14 mouse cellular contexts compared by ENCODE assay signal in the genomic region with DNA sequence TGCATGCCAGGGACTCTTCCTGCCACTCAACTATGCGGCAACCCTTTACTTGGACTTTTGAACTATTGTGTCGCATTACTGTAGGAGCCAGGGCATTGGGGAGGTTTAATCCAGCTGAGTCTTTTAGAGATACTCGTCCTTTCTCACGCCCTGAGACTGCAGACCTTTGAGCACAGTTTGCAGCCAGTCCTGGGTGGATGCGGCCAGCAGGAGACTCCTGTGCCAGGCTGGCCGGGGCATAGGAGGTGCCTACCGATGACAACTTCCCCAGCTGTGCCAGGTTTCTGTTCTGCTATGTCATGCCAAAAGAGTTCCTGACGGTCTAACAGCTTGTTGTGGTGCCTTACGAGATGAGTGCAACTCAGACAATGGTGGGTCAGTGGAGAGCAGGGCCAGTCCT. TPM values are rescaled to one million over a fixed set of nuclear protein-coding genes. Genes with fewer than 3 reads are reported as not detected.
DNase-seq lines count a peak whose midpoint lies in the region; ATAC-seq and TF ChIP-seq lines count a peak whose summit lies in the region.
"Had no signal": no experiment of that assay in that cellular context is flagged by ENCODE, and none has a peak within 500 bp of the region (broad histone marks: within the 10 kb centered on the region; RNA-seq: fewer than 3 reads in every experiment).

No protein-coding gene starts in this region.

- H3K36me3 ChIP-seq in heart, adult 2 months (ENCODE audit: control insufficient read depth, insufficient read depth, low read length) = no peaks in the 10 kb centered on the region
- H3K36me3 ChIP-seq in heart, embryonic 12.5 days = no peaks in the 10 kb centered on the region
- H3K36me3 ChIP-seq: limb, embryonic 10.5 days; liver, embryonic 13.5 days; midbrain, embryonic 15.5 days had no signal

- H3K79me2 ChIP-seq in heart, adult 2 months (replicated peaks; ENCODE audit: control insufficient read depth, insufficient read depth, low read length) = no peaks in the 10 kb centered on the region

- intact Hi-C loops in heart, adult 2 months (cut with DNase I) = no loop called here

- ATAC-seq in heart, embryonic 12.5 days (ENCODE audit: insufficient number of reproducible peaks, low FRiP score) = no peak
- ATAC-seq: hindbrain, postnatal 0 days; midbrain, embryonic 15.5 days had no signal

- TF ChIP-seq POLR2A in heart, adult 2 months (IDR thresholded peaks at IDR 0.05; ENCODE audit: insufficient read depth, low read depth, low read length) = no peak

- no peaks in the 10 kb centered on the region for H3K9me3 ChIP-seq in heart, embryonic 12.5 days (replicated peaks)
- H3K9me3 ChIP-seq: limb, embryonic 10.5 days; liver, embryonic 13.5 days; midbrain, embryonic 15.5 days had no signal

- H3K27ac ChIP-seq in heart, adult 2 months = no peak overlapping the region
- H3K27ac ChIP-seq in heart, embryonic 12.5 days (ENCODE audit: poor library complexity, severe bottlenecking) = no peak overlapping the region
- H3K27ac ChIP-seq: hindbrain, postnatal 0 days; limb, embryonic 10.5 days; liver, embryonic 13.5 days; midbrain, embryonic 15.5 days had no signal

- peak in 1 of 2 experiments; percentile 45 for DNase-seq in heart, adult 2 months
- DNase-seq in kidney, adult 8-10 months = peak; percentile 73 to 85
- no peak for DNase-seq in kidney, postnatal 4 days
- DNase-seq in kidney, postnatal 10 days = peak; percentile 32
- no peak for DNase-seq in lung, postnatal 4 days
- DNase-seq in spleen, postnatal 10 days (ENCODE audit: low spot score in 2 of 2) = no peak
- DNase-seq: adrenal gland, postnatal 36 days; cerebellum, adult 9-11 months; gastrocnemius, postnatal 25 days; liver, embryonic 13.5 days had no signal

- H3K4me1 ChIP-seq in heart, adult 2 months (ENCODE audit: control insufficient read depth, insufficient read depth, low read length) = no peaks in the 10 kb centered on the region
- peaks cover 1% of the 10 kb centered on the region; the same call in 1 of the 2 replicates for H3K4me1 ChIP-seq in heart, embryonic 12.5 days (replicated peaks)
- H3K4me1 ChIP-seq: limb, embryonic 10.5 days; liver, embryonic 13.5 days; midbrain, embryonic 15.5 days had no signal

- H3K27me3 ChIP-seq in heart, adult 2 months (ENCODE audit: control insufficient read depth, insufficient read depth, low read length) = no peaks in the 10 kb centered on the region
- no peaks in the 10 kb centered on the region; the same call in 1 of the 2 replicates for H3K27me3 ChIP-seq in heart, embryonic 12.5 days (replicated peaks)
- H3K27me3 ChIP-seq: liver, embryonic 13.5 days; midbrain, embryonic 15.5 days had no signal

- H3K4me2 ChIP-seq in heart, embryonic 12.5 days = no peak overlapping the region
- H3K4me2 ChIP-seq: liver, embryonic 13.5 days; midbrain, embryonic 15.5 days had no signal

- TF ChIP-seq CTCF in heart, adult 2 months (IDR thresholded peaks at IDR 0.05) = 0 out of 2 replicates have a peak, but pooled peaks have one; percentile 2

- no peak overlapping the region for H3K9ac ChIP-seq in heart, adult 2 months (ENCODE audit: low read depth, low read length)
- H3K9ac ChIP-seq in heart, embryonic 12.5 days = no peak overlapping the region
- H3K9ac ChIP-seq: liver, embryonic 13.5 days; midbrain, embryonic 15.5 days had no signal

- no peak overlapping the region for H3K4me3 ChIP-seq in heart, adult 2 months
- no peak overlapping the region for H3K4me3 ChIP-seq in heart, embryonic 12.5 days
- H3K4me3 ChIP-seq: limb, embryonic 10.5 days; liver, embryonic 13.5 days; midbrain, embryonic 15.5 days had no signal

- WGBS in heart, adult 2 months = 62% methylated on average over 9 of the region's 9 CpGs
- WGBS in heart, embryonic 12.5 days = 79% methylated on average over 9 of the region's 9 CpGs

- TF ChIP-seq EP300 in heart, adult 2 months (IDR thresholded peaks at IDR 0.05; ENCODE audit: insufficient read depth, low read depth, low read length) = no peak

RNA-seq across cellular contexts. Expression of a gene that starts 34.8 kb away (rescaled TPM):
- 10 to 100 TPM; 11.0 to 12.7 TPM for total RNA-seq in heart, adult 2 months (2021)
- 8.1 and 8.9 TPM in 2 replicates for polyA plus RNA-seq in heart, adult 2 months (2012; rRNA removed)
- polyA plus RNA-seq in heart, embryonic 12.5 days (2016; fragmentation: Nextera tagmentation; extraction: Ambion mirVana) = 3.9 and 4.0 TPM in 2 replicates

RNA-seq across cellular contexts. Expression of a gene that starts 35.7 kb away (rescaled TPM):
- total RNA-seq in heart, adult 2 months (2021) = 10 to 100 TPM; 40.4 to 47.9 TPM
- polyA plus RNA-seq in heart, adult 2 months (2012; rRNA removed) = 29.3 and 53.3 TPM in 2 replicates
- polyA plus RNA-seq in heart, embryonic 12.5 days (2016; fragmentation: Nextera tagmentation; extraction: Ambion mirVana) = 77.9 and 81.6 TPM in 2 replicates

RNA-seq across cellular contexts. Expression of a gene that starts 42.0 kb away (rescaled TPM):
- under 1 TPM; 0.64 to 0.65 TPM for total RNA-seq in heart, adult 2 months (2021)
- polyA plus RNA-seq in heart, adult 2 months (2012; rRNA removed) = 1.2 and 1.3 TPM in 2 replicates
- 7.2 and 8.1 TPM in 2 replicates for polyA plus RNA-seq in heart, embryonic 12.5 days (2016; fragmentation: Nextera tagmentation; extraction: Ambion mirVana)

Comparison
In these comparisons a context has a peak if more than half of its experiments do, and no peak if none do; other contexts are left out.
1. DNase-seq: peak in kidney, adult 8-10 months (2 of 2) and kidney, postnatal 10 days (single experiment); none in kidney, postnatal 4 days (0 of 2), lung, postnatal 4 days (0 of 2) and spleen, postnatal 10 days (0 of 2).